Mouse (Mus musculus): ENCODE measurements around the gene Gm49361. TPM values are rescaled to one million over a fixed set of nuclear protein-coding genes. Genes with fewer than 3 reads are reported as not detected.

The Gm49361 gene
- polyA plus RNA-seq, 1 experiment = 4.2 TPM

DNA sequence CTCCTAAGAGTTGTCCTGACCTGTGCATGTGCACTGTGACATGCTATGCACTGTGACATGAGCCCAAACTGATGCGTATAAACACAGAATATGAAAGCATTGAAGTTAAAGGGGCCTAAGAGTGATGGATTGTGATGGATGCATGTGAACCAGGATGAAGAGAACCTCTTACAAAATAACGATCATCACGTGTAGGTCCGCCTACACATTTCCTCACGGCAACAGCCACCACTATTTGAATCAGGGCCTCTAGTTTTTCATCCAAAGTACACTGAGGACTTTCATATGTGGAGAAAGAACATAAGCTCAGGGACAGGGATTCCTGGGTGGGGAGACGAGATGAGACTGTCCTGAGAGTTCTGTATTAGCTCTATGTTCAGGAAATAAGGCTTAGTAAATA is 34.8 kb downstream of the Gm49361 start:
- TF ChIP-seq CTCF (IDR thresholded peaks at IDR 0.05; ENCODE audit: control insufficient read depth, insufficient read depth, insufficient replicate concordance, low read depth, low read length) (no peak), POLR2A (IDR thresholded peaks at IDR 0.05; ENCODE audit: control insufficient read depth, low read depth, low read length) (no peak)
- Histone ChIP-seq H3K36me3 (ENCODE audit: control insufficient read depth, insufficient read depth, low read length) (no peaks in the 10 kb centered on the region), H3K4me1 (ENCODE audit: control insufficient read depth, insufficient read depth, low read length) (0 out of 2 replicates have a peak, but pooled peaks cover 2% of the 10 kb centered on the region)

GRCm38 (mm10) chr14:57709171-57709570 is 36.7 kb downstream of the Gm49361 start:
- H3K27ac ChIP-seq (ENCODE audit: control insufficient read depth, insufficient read depth, low read depth, low read length) = no peak overlapping the region
- TF ChIP-seq CTCF (IDR thresholded peaks at IDR 0.05; ENCODE audit: control insufficient read depth, insufficient read depth, insufficient replicate concordance, low read depth, low read length) (no peak), POLR2A (IDR thresholded peaks at IDR 0.05; ENCODE audit: control insufficient read depth, low read depth, low read length) (no peak)

More for the DNA sequence above, 34.8 kb downstream of the Gm49361 start:
- Histone ChIP-seq H3K27me3 (ENCODE audit: control insufficient read depth, insufficient read depth, low read length) (no peaks in the 10 kb centered on the region), H3K27ac (ENCODE audit: control insufficient read depth, insufficient read depth, low read depth, low read length) (no peak overlapping the region), H3K4me3 (ENCODE audit: control insufficient read depth, low read depth, low read length) (no peak overlapping the region)

DNA sequence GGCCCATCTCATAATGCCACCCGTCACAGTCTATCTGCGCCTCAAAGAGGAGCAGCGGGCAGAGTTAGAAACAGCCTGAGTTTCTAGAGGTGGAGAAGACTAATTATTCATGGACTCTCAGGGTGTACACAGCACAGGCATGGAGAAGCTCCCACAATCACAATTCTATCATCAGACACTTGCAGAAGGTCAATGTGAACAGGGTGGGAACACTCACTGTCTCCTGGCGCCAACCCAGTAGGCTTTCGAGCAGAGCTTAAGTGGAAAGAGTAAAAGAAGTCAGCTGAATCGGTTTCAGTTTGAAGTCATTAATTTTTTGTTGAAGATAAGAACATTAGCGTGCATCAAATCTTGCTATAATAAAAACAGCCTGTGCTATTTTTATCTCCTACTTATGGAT is 37.3 kb downstream of the Gm49361 start:
- Histone ChIP-seq H3K4me1 (ENCODE audit: control insufficient read depth, insufficient read depth, low read length) (0 out of 2 replicates have a peak, but pooled peaks cover 2% of the 10 kb centered on the region), H3K27ac (ENCODE audit: control insufficient read depth, insufficient read depth, low read depth, low read length) (no peak overlapping the region), H3K36me3 (ENCODE audit: control insufficient read depth, insufficient read depth, low read length) (no peaks in the 10 kb centered on the region), H3K27me3 (ENCODE audit: control insufficient read depth, insufficient read depth, low read length) (no peaks in the 10 kb centered on the region), H3K4me3 (ENCODE audit: control insufficient read depth, low read depth, low read length) (no peak overlapping the region)
- TF ChIP-seq CTCF (IDR thresholded peaks at IDR 0.05; ENCODE audit: control insufficient read depth, insufficient read depth, insufficient replicate concordance, low read depth, low read length) (no peak), POLR2A (IDR thresholded peaks at IDR 0.05; ENCODE audit: control insufficient read depth, low read depth, low read length) (no peak)

More at GRCm38 (mm10) chr14:57709171-57709570, 36.7 kb downstream of the Gm49361 start:
- Histone ChIP-seq H3K36me3 (ENCODE audit: control insufficient read depth, insufficient read depth, low read length) (no peaks in the 10 kb centered on the region), H3K4me1 (ENCODE audit: control insufficient read depth, insufficient read depth, low read length) (0 out of 2 replicates have a peak, but pooled peaks cover 2% of the 10 kb centered on the region), H3K4me3 (ENCODE audit: control insufficient read depth, low read depth, low read length) (no peak overlapping the region), H3K27me3 (ENCODE audit: control insufficient read depth, insufficient read depth, low read length) (no peaks in the 10 kb centered on the region)

- Histone ChIP-seq H3K27ac (ENCODE audit: control insufficient read depth, insufficient read depth, low read depth, low read length) (no peak overlapping the region), H3K4me3 (ENCODE audit: control insufficient read depth, low read depth, low read length) (no peak overlapping the region), H3K27me3 (ENCODE audit: control insufficient read depth, insufficient read depth, low read length) (no peaks in the 10 kb centered on the region), H3K36me3 (ENCODE audit: control insufficient read depth, insufficient read depth, low read length) (no peaks in the 10 kb centered on the region), H3K4me1 (ENCODE audit: control insufficient read depth, insufficient read depth, low read length) (0 out of 2 replicates have a peak, but pooled peaks cover 2% of the 10 kb centered on the region)
- TF ChIP-seq CTCF (IDR thresholded peaks at IDR 0.05; ENCODE audit: control insufficient read depth, insufficient read depth, insufficient replicate concordance, low read depth, low read length) (no peak), POLR2A (IDR thresholded peaks at IDR 0.05; ENCODE audit: control insufficient read depth, low read depth, low read length) (no peak)
These were observed 38.6 kb downstream of the Gm49361 start for GRCm38 (mm10) chr14:57707100-57707893.

DNA sequence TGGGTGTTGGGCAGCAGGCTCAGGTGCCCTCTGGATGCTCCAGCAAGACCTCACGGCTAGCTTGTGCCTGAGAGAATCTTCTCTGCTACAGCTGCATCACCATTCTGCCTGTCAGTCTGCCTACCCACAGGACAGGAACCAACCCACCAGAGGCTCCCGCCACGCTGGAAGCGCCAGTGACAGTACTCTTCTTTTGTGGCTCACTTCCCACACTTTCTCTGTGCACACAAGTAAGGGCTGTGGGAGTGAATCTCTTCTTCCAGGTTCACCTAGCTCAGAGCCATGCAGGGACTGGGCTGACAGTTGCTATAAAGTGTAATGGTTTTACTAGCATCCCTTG is 39.2 kb downstream of the Gm49361 start:
- Histone ChIP-seq H3K4me3 (ENCODE audit: control insufficient read depth, low read depth, low read length) (no peak overlapping the region), H3K4me1 (ENCODE audit: control insufficient read depth, insufficient read depth, low read length) (0 out of 2 replicates have a peak, but pooled peaks cover 2% of the 10 kb centered on the region), H3K27me3 (ENCODE audit: control insufficient read depth, insufficient read depth, low read length) (no peaks in the 10 kb centered on the region), H3K36me3 (ENCODE audit: control insufficient read depth, insufficient read depth, low read length) (no peaks in the 10 kb centered on the region), H3K27ac (ENCODE audit: control insufficient read depth, insufficient read depth, low read depth, low read length) (no peak overlapping the region)
- no peak for TF ChIP-seq CTCF (IDR thresholded peaks at IDR 0.05; ENCODE audit: control insufficient read depth, insufficient read depth, insufficient replicate concordance, low read depth, low read length)
- TF ChIP-seq POLR2A (IDR thresholded peaks at IDR 0.05; ENCODE audit: control insufficient read depth, low read depth, low read length) = no peak

DNA sequence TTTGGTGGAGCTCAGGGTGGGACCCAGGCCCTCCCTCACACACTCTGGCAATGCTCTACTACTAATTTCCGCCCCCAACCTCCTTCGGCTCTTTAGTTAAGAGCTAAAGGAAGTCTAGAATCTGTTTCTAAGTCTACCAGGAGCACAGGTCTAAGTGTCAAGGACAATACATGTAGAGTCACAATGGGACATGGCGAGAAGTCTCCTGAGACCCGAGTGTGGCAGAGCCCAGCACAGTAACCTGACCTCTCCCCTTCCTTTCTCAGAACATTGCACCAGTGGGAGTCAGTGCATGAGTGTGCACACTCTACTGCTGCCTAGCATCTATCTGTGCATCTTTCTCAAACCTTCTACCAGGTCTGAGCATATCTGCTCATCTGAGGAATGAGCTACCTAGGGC is 40.1 kb downstream of the Gm49361 start:
- Histone ChIP-seq H3K4me3 (ENCODE audit: control insufficient read depth, low read depth, low read length) (no peak overlapping the region), H3K27me3 (ENCODE audit: control insufficient read depth, insufficient read depth, low read length) (no peaks in the 10 kb centered on the region), H3K4me1 (ENCODE audit: control insufficient read depth, insufficient read depth, low read length) (0 out of 2 replicates have a peak, but pooled peaks cover 2% of the 10 kb centered on the region), H3K36me3 (ENCODE audit: control insufficient read depth, insufficient read depth, low read length) (no peaks in the 10 kb centered on the region), H3K27ac (ENCODE audit: control insufficient read depth, insufficient read depth, low read depth, low read length) (no peak overlapping the region)
- TF ChIP-seq POLR2A (IDR thresholded peaks at IDR 0.05; ENCODE audit: control insufficient read depth, low read depth, low read length) (no peak), CTCF (IDR thresholded peaks at IDR 0.05; ENCODE audit: control insufficient read depth, insufficient read depth, insufficient replicate concordance, low read depth, low read length) (no peak)

- H3K27ac ChIP-seq (ENCODE audit: control insufficient read depth, insufficient read depth, low read depth, low read length) = no peak overlapping the region
- H3K27me3 ChIP-seq (ENCODE audit: control insufficient read depth, insufficient read depth, low read length) = no peaks in the 10 kb centered on the region
- no peaks in the 10 kb centered on the region for H3K36me3 ChIP-seq (ENCODE audit: control insufficient read depth, insufficient read depth, low read length)
- TF ChIP-seq CTCF (IDR thresholded peaks at IDR 0.05; ENCODE audit: control insufficient read depth, insufficient read depth, insufficient replicate concordance, low read depth, low read length) = no peak
- TF ChIP-seq POLR2A (IDR thresholded peaks at IDR 0.05; ENCODE audit: control insufficient read depth, low read depth, low read length) = no peak
- no peak overlapping the region for H3K4me3 ChIP-seq (ENCODE audit: control insufficient read depth, low read depth, low read length)
- 0 out of 2 replicates have a peak, but pooled peaks cover 2% of the 10 kb centered on the region for H3K4me1 ChIP-seq (ENCODE audit: control insufficient read depth, insufficient read depth, low read length)
These were observed 40.8 kb downstream of the Gm49361 start for GRCm38 (mm10) chr14:57705075-57705474.
